Mouse (Mus musculus) gastrocnemius, postnatal 25 days (tissue): ENCODE results near the gene Ccr9. TPM values are rescaled to one million over a fixed set of nuclear protein-coding genes. Genes with fewer than 3 reads are reported as not detected.
A peak's percentile ranks its signal among the peaks of the same experiment; 100 is the strongest.

Source experiments
- DNase-seq: peaks from one replicate; pipeline ENCODE4 v3.0.0; 2022
- total RNA-seq, 2 experiments: library from RNA; stranded (reverse); gene quantifications; 1 replicate in 1 of 2; 2 replicates in 1 of 2; pipeline ENCODE4 v1.2.3; 2021

The Ccr9 gene
- total RNA-seq, 2 experiments from 2014 or later = 0.16 TPM; not detected in 1

- DNase-seq = no peak
Observed at GRCm38 (mm10) chr9:123802896-123803295, 124.7 kb downstream of the Ccr9 start.

GRCm38 (mm10) chr9:123805241-123805640, 127.0 kb downstream of the Ccr9 start:
- no peak for DNase-seq

- DNase-seq = no peak
Observed at GRCm38 (mm10) chr9:123806267-123806666, 128.0 kb downstream of the Ccr9 start, which contains the start of gene Cxcr6. TSS of gene Cxcr6 (plus strand) at chr9:123806475.

GRCm38 (mm10) chr9:123808583-123808982, 130.3 kb downstream of the Ccr9 start:
- no peak for DNase-seq

GRCm38 (mm10) chr9:123811831-123812230, 133.6 kb downstream of the Ccr9 start:
- no peak for DNase-seq

- no peak for DNase-seq
Observed at GRCm38 (mm10) chr9:123814326-123814725, 136.1 kb downstream of the Ccr9 start.

GRCm38 (mm10) chr9:123814821-123815220, 136.6 kb downstream of the Ccr9 start:
- no peak for DNase-seq

GRCm38 (mm10) chr9:123815444-123815843, 137.2 kb downstream of the Ccr9 start:
- DNase-seq = no peak

- no peak for DNase-seq
Observed at GRCm38 (mm10) chr9:123815996-123816395, 137.8 kb downstream of the Ccr9 start.

GRCm38 (mm10) chr9:123818601-123819000, 140.4 kb downstream of the Ccr9 start:
- no peak for DNase-seq

GRCm38 (mm10) chr9:123826631-123827030, 148.4 kb downstream of the Ccr9 start:
- DNase-seq = no peak

- peak; percentile 18 for DNase-seq
Observed at GRCm38 (mm10) chr9:123828916-123829315, 150.7 kb downstream of the Ccr9 start.

Other genes starting within 250 kb of the Ccr9 start
- gene Limd1, start 199.7 kb upstream of the Ccr9 start, total RNA-seq = 10 to 100 TPM; 25.8 to 29.2 TPM
- 10 to 100 TPM; 20.6 to 21.3 TPM for gene Sacm1l, start 148.7 kb upstream of the Ccr9 start, total RNA-seq
- not detected for gene Slc6a20b, start 45.9 kb upstream of the Ccr9 start, total RNA-seq
- not detected for gene Slc6a20a, start 446 bp downstream of the Ccr9 start, total RNA-seq
- 10 to 100 TPM; 16.4 to 19.5 TPM for gene Lztfl1, start 39.3 kb downstream of the Ccr9 start, total RNA-seq
- gene Cxcr6, start 128.0 kb downstream of the Ccr9 start, total RNA-seq = not detected
- gene Fyco1, start 173.5 kb downstream of the Ccr9 start, total RNA-seq = 100 to 1,000 TPM; 172 to 192 TPM
- not detected for gene Xcr1, start 183.6 kb downstream of the Ccr9 start, total RNA-seq